Mouse (Mus musculus) stomach, embryonic 15.5 days (tissue): ENCODE measurements around the gene Rgl2. TPM values are rescaled to one million over a fixed set of nuclear protein-coding genes. Genes with fewer than 3 reads are reported as not detected.

Experiments used
- ATAC-seq: fragments of 200-750 bp; cut with Nextera tagmentation; 2 replicates; pipeline ENCODE4 v1.8.0; 2017; ENCODE audit warnings: low read depth, moderate number of reproducible peaks, moderate TSS enrichment; ENCODE audit not compliant: insufficient read depth, low FRiP score
- H3K27ac ChIP-seq: fragments of 300-500 bp; sonication (generic); 2 replicates; pipeline ENCODE4 v1.5.1; 2015; ENCODE audit warnings: mild to moderate bottlenecking, inconsistent platforms
- H3K27me3 ChIP-seq: fragments of 300-500 bp; sonication (generic); replicated peaks from 2 replicates; pipeline ENCODE4 v1.6.1; 2015; ENCODE audit warnings: inconsistent platforms
- H3K36me3 ChIP-seq: fragments of 300-500 bp; sonication (generic); 2 replicates; pipeline ENCODE4 v1.6.1; 2015; ENCODE audit warnings: inconsistent platforms
- H3K4me1 ChIP-seq: fragments of 300-500 bp; sonication (generic); 2 replicates; pipeline ENCODE4 v1.6.1; 2015; ENCODE audit warnings: inconsistent platforms
- H3K4me2 ChIP-seq: fragments of 300-500 bp; sonication (generic); 2 replicates; pipeline ENCODE4 v1.6.1; 2015; ENCODE audit warnings: mild to moderate bottlenecking, inconsistent platforms
- H3K4me3 ChIP-seq: fragments of 300-500 bp; sonication (generic); replicated peaks from 2 replicates; pipeline ENCODE4 v1.5.1; 2015; ENCODE audit warnings: inconsistent platforms
- H3K9ac ChIP-seq: fragments of 300-500 bp; sonication (generic); 2 replicates; pipeline ENCODE4 v1.6.1; 2015; ENCODE audit warnings: inconsistent platforms
- H3K9me3 ChIP-seq: fragments of 300-500 bp; sonication (generic); 2 replicates; pipeline ENCODE4 v1.6.1; 2016; ENCODE audit warnings: inconsistent platforms
- WGBS: fragments of 180-500 bp; shearing (Covaris S2); methylation state at CpG from one replicate; pipeline ENCODE4 v1.1.7; 2015; 5-methylcytosine and 5-hydroxymethylcytosine counted together
- polyA plus RNA-seq: library from polyadenylated mRNA; unstranded; fragments of >200 nt; fragmentation: Nextera tagmentation; extraction: Ambion mirVana; gene quantifications from 2 replicates; pipeline ENCODE4 v1.2.1, GENCODE M21; 2015

Gene Rgl2
- polyA plus RNA-seq, 1 experiment from 2014 or later = 38.5 TPM

DNA sequence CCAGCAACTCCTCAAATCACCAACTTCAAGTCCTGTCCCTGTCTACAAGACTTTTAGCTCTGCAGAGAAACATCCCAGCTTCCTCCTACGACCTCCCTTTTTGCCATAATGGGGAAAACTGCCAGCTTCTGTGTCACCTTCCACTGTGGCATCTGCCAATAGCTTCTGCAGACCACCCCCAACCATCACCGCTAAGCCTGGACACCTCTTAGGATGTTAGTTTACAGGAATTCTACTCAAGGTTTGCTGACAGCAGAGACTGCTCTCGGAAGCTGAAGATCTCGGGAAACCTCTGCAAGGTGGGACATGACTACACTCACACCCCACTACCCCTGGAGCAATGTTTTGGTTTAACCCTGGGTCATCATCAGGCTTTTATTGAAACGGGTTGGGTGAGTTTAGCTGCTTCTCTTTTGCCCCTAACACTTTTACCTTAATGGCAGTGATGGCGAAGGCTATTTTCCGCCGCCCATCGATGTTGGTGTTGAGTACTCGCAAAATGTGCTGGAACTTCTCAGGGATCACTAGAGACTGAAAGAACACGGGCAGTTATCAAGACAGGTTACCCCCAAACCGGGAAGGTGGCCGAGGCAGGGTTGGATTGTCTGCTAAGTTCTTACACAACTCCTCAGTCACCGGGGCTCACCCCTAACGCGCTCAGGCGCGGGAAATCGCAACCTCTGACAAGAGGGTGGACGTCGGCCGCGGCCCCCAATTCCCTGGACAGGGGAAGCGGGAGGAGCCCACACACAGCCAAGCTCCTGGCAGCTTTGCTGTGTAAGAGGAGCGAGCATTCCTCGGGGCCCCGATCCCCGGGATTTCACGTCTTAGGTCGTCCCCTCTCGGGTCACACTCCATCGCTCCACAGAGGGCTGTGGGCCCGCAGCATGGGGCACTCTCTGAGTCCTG lies 25.6 kb downstream of the Rgl2 start:
- H3K9me3 ChIP-seq = no peaks in the 10 kb centered on the region
- peak; percentile 3; the same call in 1 of the 2 replicates for ATAC-seq
- under 1% methylated on average over 33 of the region's 33 CpGs for WGBS
- no peaks in the 10 kb centered on the region for H3K27me3 ChIP-seq
- H3K4me1 ChIP-seq = peaks cover 48% of the 10 kb centered on the region
- peak overlapping the region; percentile 93 for H3K27ac ChIP-seq
- H3K9ac ChIP-seq = peak overlapping the region; percentile 100
- H3K4me3 ChIP-seq = peak overlapping the region; percentile 94
- peaks cover 19% of the 10 kb centered on the region for H3K36me3 ChIP-seq
- H3K4me2 ChIP-seq = peak overlapping the region; percentile 75

DNA sequence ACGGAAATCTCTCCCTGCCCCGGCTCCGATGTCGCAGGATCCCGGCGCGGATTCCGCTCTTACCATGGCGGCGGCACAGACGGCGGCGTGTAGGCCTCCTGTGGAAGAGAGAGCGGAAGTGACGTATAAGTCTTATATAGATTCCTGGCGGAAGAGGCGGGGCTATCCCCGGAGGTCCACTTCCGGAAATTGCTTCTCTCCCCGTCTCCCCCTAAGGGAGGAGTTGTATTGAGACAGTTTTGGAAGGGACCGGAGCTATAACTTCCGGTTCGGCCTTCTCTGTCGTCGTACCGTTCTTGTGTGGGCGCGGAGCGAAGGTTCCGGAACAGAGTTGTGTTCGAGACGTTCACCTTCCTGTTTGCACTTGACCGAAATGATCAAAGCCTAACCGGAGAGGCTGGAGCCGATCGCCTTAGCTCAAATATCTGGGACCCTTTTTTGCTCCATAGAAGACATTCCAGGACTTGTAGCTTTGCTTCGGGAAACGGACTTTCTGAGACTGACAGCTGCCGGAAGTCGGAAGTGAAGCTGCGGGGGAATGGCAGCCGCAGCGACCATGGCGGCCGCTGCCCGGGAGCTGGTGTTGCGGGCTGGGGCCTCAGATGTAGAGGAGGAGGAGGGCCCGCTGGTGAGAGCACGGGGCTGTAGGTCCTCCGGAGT lies 26.3 kb downstream of the Rgl2 start, which contains the start of the genes Vps52 and Rps18:
Gene Vps52 (plus strand): TSS at position 258 of the 660 bp plus-strand sequence.
Gene Rps18 (minus strand): TSS at position 447 of the 660 bp plus-strand sequence.
- WGBS = under 1% methylated on average over 50 of the region's 50 CpGs

DNA sequence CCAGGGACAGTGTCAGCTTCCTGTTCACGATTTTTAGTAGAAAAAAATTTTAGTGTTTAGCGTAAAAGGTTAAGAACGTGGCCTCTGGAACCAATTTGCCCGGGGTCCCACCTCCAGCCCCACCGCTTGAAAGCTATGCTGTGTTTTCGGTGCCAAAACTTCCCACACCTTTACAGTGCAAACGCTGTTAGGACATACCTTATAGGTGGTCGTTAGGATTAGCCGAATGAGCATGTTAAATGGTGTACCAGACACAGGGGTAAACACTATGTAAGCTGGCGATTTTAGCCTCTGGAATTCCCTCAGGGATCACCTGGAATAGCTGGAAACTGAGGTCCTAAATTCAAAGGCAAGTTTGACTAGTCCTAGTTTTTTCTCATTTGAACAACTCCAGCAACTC lies 27.0 kb downstream of the Rgl2 start:
- H3K4me1 ChIP-seq = peaks cover 34% of the 10 kb centered on the region
- WGBS = 5% methylated on average over 10 of the region's 10 CpGs
- H3K9me3 ChIP-seq = no peaks in the 10 kb centered on the region
- no peak for ATAC-seq
- H3K9ac ChIP-seq = peak overlapping the region; percentile 76
- H3K36me3 ChIP-seq = peaks cover 25% of the 10 kb centered on the region
- peak overlapping the region; percentile 75 for H3K4me2 ChIP-seq
- H3K27ac ChIP-seq = peak overlapping the region; percentile 90
- peak overlapping the region; percentile 94 for H3K4me3 ChIP-seq
- H3K27me3 ChIP-seq = no peaks in the 10 kb centered on the region

More for the DNA sequence above, 26.3 kb downstream of the Rgl2 start, which contains the start of the genes Vps52 and Rps18:
- peak; percentile 86 for ATAC-seq
- peak within 1 kb of the TSS; percentile 94 for H3K4me3 ChIP-seq
- peaks cover 40% of the 10 kb centered on the region for H3K4me1 ChIP-seq
- H3K4me2 ChIP-seq = peak within 1 kb of the TSS; percentile 75
- peaks cover 25% of the 10 kb centered on the region for H3K36me3 ChIP-seq
- H3K9ac ChIP-seq = peak within 1 kb of the TSS; percentile 100
- no peaks in the 10 kb centered on the region for H3K27me3 ChIP-seq
- peak within 1 kb of the TSS; percentile 93 for H3K27ac ChIP-seq
- no peaks in the 10 kb centered on the region for H3K9me3 ChIP-seq

DNA sequence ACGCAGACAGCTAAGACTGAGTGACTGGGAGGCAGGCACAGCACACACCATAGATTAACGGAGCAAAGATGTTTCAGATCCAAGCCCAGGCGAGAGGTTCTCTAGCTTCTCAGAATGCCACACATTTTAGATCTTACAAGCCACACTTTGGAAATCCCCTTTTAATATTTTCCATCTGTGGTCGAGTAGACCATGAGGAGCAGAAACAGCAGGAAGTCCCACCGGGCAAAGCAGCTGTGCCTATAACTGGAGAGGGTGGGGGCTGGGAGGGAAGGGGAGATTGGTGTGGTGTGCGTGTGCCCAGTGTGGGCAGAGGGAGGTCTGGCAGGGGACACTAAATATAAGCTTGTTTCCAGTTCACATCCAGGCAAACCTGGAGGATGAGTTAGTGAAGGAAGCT lies 28.1 kb downstream of the Rgl2 start:
- Histone ChIP-seq H3K9me3 (no peaks in the 10 kb centered on the region), H3K27me3 (no peaks in the 10 kb centered on the region), H3K9ac (no peak overlapping the region), H3K36me3 (peaks cover 24% of the 10 kb centered on the region), H3K27ac (no peak overlapping the region), H3K4me1 (peaks cover 25% of the 10 kb centered on the region), H3K4me2 (no peak overlapping the region), H3K4me3 (no peak overlapping the region)
- ATAC-seq = no peak
- 81% methylated on average over 6 of the region's 6 CpGs for WGBS

DNA sequence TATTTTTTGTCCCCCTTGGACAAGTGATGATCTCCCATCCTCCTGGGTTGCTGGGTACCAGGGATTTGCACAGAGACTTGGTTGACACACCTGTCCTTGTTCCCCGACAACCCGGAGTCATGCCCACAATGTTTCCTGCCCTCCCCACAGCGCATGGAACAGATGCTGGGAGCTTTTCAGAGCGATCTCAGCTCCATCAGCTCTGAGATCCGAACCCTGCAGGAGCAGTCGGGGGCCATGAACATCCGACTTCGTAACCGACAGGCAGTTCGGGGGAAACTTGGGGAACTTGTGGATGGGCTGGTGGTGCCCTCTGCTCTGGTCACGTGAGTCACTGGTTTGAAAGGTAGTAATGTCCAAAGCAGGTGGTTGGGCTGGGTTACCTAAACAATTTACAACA lies 29.1 kb downstream of the Rgl2 start:
- Histone ChIP-seq H3K27me3 (no peaks in the 10 kb centered on the region), H3K4me2 (no peak overlapping the region), H3K36me3 (peaks cover 24% of the 10 kb centered on the region), H3K9ac (no peak overlapping the region), H3K9me3 (no peaks in the 10 kb centered on the region), H3K4me1 (peaks cover 15% of the 10 kb centered on the region), H3K27ac (no peak overlapping the region), H3K4me3 (no peak overlapping the region)
- ATAC-seq = no peak
- 92% methylated on average over 11 of the region's 11 CpGs for WGBS

DNA sequence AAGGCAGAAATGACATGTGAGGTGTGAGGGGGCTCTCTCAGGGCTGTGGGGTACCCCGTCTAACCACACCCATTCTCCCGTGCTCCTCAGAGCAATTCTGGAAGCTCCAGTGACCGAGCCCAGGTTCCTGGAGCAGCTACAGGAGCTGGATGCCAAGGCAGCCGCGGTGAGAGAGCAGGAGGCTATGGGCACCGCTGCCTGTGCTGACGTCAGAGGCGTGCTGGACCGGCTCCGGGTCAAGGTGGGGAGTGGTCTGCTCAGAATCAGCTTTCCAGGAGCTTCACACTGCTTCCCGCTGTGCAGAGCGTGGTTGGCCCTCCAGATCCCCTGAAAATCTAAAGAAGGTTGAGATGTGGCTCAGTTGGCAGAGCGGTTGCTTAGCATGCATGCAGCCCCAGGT lies 29.8 kb downstream of the Rgl2 start:
- Histone ChIP-seq H3K9ac (no peak overlapping the region), H3K4me1 (peaks cover 8% of the 10 kb centered on the region), H3K36me3 (peaks cover 29% of the 10 kb centered on the region), H3K27ac (no peak overlapping the region), H3K9me3 (no peaks in the 10 kb centered on the region), H3K4me3 (no peak overlapping the region), H3K27me3 (no peaks in the 10 kb centered on the region), H3K4me2 (no peak overlapping the region)
- WGBS = 95% methylated on average over 13 of the region's 13 CpGs
- no peak for ATAC-seq

DNA sequence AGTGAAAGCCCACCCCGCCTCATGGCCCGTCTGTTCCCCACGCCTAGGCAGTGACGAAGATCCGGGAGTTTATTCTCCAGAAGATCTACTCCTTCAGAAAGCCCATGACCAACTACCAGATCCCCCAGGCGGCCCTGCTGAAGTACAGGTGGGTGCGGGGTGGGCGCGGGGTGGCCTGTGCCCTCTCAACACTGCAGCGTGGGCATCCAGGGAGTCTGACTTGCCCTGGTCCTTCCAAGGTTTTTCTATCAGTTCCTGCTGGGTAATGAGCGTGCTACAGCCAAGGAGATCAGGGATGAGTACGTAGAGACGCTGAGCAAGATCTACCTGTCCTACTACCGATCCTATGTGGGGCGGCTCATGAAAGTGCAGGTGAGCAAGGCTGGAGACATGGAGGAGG lies 30.6 kb downstream of the Rgl2 start:
- Histone ChIP-seq H3K9me3 (no peaks in the 10 kb centered on the region), H3K4me3 (no peak overlapping the region), H3K9ac (no peak overlapping the region), H3K4me2 (no peak overlapping the region), H3K36me3 (peaks cover 29% of the 10 kb centered on the region), H3K4me1 (peaks cover 4% of the 10 kb centered on the region; the same call in 1 of the 2 replicates), H3K27ac (no peak overlapping the region), H3K27me3 (no peaks in the 10 kb centered on the region)
- WGBS = 88% methylated on average over 15 of the region's 15 CpGs
- ATAC-seq = no peak

DNA sequence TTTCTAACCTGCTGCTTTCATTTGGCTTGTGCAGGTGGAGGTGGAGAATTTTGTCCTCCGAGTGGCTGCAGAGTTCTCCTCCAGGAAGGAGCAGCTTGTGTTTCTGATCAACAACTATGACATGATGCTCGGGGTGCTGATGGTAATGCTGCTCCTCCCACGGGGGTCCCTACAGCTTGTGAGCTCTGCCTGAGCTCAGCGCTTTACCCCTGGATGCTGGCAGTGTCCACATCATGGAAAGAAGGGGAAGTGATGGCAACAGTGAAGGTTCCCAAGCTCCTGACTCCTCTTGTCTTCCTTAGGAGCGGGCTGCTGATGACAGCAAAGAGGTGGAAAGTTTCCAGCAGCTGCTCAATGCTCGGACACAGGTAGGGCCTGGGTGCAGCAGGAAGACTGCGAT lies 33.5 kb downstream of the Rgl2 start:
- Histone ChIP-seq H3K27me3 (no peaks in the 10 kb centered on the region), H3K4me3 (no peak overlapping the region), H3K27ac (no peak overlapping the region), H3K9ac (no peak overlapping the region), H3K4me2 (no peak overlapping the region), H3K4me1 (no peaks in the 10 kb centered on the region), H3K36me3 (peaks cover 36% of the 10 kb centered on the region), H3K9me3 (no peaks in the 10 kb centered on the region)
- WGBS = 93% methylated on average over 7 of the region's 7 CpGs
- ATAC-seq = no peak

DNA sequence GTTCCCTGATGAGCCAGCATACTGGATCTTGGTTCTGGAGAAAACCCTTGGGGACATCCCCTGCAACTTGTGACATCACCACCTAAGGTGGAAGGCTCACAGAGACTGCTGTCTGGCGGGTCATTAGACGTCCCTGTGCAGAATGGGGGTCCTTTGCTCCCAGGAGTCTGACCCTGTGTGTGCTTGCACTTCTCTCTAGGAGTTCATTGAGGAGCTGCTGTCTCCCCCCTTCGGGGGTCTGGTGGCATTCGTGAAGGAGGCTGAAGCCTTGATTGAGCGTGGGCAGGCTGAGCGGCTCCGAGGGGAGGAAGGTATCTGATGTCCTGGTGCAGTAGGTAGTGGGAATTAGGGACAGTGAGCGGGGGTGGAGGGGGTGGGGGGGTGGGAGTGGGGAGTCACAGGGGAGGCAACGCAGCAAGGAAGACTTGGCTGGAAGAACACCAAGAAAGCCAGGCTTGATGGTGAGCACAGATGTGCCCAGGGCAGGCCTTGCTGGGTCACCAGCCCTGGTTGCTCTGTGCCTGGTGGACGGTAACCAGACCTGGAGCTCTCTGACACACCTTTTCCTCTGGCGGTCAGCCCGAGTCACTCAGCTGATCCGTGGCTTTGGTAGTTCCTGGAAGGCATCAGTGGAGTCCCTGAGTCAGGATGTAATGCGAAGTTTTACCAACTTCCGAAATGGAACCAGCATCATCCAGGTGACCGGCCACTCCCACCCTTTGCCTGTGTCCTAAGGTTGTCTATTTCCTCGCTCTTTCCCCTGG lies 35.9 kb downstream of the Rgl2 start:
- no peak for ATAC-seq
- Histone ChIP-seq H3K36me3 (peaks cover 22% of the 10 kb centered on the region), H3K9ac (no peak overlapping the region), H3K4me2 (no peak overlapping the region), H3K27ac (no peak overlapping the region), H3K4me3 (no peak overlapping the region), H3K9me3 (no peaks in the 10 kb centered on the region), H3K27me3 (no peaks in the 10 kb centered on the region), H3K4me1 (no peaks in the 10 kb centered on the region)
- WGBS = 91% methylated on average over 17 of the region's 17 CpGs

DNA sequence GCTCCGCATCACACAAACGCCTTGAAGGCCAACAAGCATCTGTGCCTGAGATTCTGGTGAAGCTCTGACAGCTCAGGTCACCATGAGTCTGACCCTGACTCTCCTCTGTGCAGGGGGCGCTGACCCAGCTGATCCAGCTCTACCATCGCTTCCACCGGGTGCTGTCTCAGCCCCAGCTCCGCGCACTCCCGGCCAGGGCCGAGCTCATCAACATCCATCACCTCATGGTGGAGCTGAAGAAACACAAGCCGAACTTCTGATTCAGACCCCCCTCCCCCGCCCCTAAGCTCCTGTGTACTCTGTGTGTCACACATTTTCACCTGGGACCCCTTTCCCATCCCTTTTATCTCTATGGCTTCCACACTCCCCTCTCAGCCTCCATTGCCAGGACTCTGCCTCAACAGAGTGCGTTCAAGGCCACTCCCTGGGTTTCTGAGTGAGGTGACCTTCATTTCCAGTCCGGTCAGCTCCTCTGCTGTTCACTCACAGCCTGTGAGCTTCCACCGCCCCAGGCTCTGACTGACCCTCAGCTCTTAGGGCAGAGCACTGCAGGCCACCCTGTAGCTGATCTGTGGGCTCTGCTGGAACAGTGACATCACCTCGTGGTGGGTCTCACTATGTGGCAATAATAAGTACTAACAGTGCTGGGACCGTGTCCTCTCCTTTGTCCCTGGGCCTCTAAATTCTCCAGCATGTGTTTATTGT lies 36.7 kb downstream of the Rgl2 start:
- H3K9me3 ChIP-seq = no peaks in the 10 kb centered on the region
- H3K4me2 ChIP-seq = no peak overlapping the region
- H3K4me1 ChIP-seq = no peaks in the 10 kb centered on the region
- H3K36me3 ChIP-seq = peaks cover 21% of the 10 kb centered on the region
- no peak for ATAC-seq
- H3K27ac ChIP-seq = no peak overlapping the region
- no peak overlapping the region for H3K9ac ChIP-seq
- H3K27me3 ChIP-seq = no peaks in the 10 kb centered on the region
- no peak overlapping the region for H3K4me3 ChIP-seq
- WGBS = 79% methylated on average over 16 of the region's 16 CpGs

DNA sequence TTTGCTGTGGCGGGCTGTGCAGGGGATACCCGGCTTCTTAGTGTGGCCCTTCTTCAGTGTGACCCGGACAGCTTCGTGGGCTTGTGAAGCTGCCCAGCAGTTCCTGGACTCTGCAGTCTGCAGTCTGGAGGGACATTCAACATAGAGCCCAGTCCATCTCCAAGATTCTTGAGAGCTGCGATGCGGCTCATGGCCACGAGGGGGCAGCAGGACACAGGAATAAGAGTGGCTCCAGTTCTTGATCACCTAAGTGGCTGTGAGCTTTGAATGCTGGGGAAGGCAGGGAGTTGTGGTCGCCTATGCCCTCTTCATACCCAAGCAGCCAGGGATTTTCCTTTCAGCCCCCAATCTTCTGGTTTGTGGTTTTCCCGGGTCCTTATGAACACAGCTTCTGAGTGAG lies 39.1 kb downstream of the Rgl2 start:
- Histone ChIP-seq H3K9ac (no peak overlapping the region), H3K36me3 (peaks cover 12% of the 10 kb centered on the region; the same call in 1 of the 2 replicates), H3K4me3 (no peak overlapping the region), H3K27me3 (no peaks in the 10 kb centered on the region), H3K27ac (no peak overlapping the region), H3K9me3 (no peaks in the 10 kb centered on the region), H3K4me1 (no peaks in the 10 kb centered on the region), H3K4me2 (no peak overlapping the region)
- ATAC-seq = peak; percentile 58
- WGBS = 1% methylated on average over 9 of the region's 9 CpGs
